Mouse (Mus musculus): ENCODE data around the gene Schip1.

Schip1 gene

DNA sequence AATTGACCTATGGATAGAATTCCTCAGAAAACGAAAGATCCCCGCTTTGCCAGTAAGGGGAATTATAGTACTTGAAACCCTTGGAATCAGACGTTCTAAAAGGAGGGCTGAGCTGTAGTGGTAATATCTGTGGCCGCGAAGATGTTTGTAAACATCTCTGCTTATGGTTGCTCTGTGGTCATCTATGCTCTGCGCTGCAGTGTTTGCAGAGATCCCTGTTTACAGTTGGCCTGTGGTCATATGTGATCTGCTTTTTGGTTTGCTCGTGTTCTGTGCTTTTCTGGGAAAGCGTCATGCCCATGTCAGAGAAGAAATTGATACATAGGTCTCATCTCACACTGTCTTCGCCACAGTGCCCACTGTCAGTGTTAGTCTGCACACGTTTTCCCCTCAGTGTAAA is 528.0 kb downstream of the Schip1 start:
- DNase-seq, result no peak

DNA sequence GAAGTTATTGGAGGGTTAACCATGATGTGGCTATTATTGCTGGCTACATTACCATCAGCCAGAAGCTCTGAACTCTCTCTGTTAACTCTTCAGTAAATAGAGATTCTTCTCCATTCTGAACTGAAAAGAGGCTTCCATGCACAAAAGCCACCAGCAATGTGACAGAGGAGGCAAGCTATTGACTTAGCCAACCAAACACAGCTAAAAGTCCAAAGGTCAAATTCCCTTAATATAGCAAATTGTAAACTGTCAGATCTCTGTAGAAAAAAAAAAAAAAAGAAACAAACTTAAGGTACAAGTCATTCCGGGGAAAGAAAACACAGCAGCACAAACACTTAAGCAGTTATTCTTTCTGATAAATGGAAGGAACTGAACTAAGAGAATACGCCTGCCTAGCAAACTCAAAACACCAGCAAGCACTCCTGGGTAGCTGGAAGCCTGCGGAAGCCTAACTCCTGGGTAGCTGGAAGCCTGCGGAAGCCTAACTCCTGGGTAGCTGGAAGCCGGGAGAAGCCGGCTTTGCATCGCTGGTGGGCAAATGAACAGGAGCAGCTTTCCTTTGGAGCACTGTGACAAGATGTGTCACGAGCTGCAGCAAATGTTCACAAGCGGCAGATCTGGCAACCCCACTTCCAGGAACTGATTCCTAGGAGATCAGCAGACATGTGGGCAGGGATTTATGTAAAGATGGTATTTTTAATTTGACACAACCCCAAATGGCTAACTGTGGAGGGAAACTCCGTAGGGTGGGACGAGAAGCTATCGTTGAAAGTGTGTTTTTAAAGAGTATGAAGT is 528.7 kb downstream of the Schip1 start:
- no peak for DNase-seq

GRCm38 (mm10) chr3:68595316-68595925 is 530.8 kb downstream of the Schip1 start:
- DNase-seq, result no peak

GRCm38 (mm10) chr3:68596938-68597337 is 532.3 kb downstream of the Schip1 start:
- no peak for DNase-seq

DNA sequence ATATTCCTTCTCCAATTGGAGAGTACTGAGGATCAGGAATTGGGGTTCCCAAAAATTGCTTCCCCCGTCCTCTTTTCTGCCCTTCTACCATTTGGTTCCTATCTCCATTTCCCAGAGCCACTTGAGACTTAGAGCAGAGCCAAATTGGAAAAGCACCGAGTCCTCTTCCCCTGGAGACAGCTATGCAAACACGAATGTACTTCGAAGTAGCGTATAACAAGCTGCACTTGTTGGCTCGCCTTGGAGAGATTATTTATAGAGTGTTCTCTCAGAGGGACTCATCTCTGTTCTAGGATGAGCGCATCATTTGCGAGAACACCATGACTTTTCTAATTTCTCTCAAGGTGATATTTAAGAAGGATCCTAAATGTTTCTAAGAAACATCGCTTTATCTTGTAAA is 538.3 kb downstream of the Schip1 start:
- no peak for DNase-seq

DNA sequence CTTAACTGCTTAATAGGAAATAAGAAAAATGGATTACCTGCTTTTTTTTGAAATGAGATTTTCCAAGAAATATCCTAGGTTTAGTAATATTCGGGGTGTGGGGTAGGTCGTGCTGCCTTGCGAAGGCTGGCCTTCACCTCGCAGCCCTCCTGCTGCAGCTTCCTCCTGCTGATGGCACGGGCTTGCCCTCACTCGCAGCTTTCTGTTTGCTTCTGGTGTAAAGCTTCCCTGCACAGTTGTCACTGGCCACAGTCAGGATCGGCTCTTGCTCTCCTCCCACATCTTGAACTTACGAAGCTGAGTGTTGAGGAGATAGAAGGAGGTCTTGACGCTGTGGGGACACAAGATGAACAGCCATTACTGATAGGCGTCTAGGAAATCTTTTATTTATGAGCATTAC is 539.9 kb downstream of the Schip1 start:
- DNase-seq, result no peak

DNA sequence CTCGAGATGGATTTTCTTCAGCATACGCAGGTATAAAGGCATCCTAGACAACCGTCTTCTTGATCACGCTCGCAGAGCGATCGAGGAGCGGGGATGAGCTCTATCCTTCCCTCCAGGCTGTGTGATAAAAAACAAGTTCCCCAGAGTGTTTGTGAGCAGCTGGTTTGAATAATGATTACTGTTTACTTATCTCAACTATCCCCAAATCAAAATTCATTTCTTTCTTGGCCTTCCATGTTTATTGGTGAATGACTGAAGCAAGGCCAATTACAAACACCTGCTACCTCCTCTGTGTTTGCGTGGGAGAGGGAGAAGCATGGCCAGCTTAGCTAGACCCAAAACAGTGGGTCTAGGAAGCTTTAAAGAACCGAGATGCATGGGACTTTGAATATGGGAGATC is 540.4 kb downstream of the Schip1 start:
- no peak for DNase-seq

DNA sequence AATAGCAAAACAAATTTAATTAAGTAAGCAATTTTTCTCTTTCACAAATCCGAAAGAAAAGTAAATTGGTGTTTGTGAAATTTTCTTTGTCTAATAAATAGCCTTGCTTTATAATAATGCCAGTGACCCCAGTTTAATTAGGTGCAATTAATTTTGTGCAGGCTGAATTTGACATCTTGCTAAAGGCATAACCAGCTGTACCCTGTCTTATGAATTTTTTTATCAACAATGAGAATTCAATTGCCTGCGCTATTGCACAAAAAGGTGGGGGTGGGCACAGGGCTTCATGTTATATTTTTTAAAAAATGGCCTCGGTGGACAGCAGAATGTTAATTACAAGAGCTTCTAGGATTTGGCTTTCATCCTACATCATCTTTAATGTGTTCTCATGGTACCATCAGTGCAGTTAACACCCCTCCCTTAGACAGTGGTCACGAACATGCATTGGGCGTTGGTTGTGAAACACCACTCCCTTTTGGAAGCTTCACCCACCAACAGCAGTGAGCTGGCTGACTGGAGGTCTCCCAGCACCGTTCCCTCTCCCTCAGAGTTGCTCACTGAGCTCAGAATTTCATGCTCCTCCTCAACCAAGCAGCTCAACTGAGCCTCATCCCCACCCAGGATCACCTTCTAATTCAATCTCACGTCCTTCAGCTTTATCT is 541.5 kb downstream of the Schip1 start:
- DNase-seq, result no peak

GRCm38 (mm10) chr3:68606730-68607129 is 542.1 kb downstream of the Schip1 start:
- no peak for DNase-seq

- DNase-seq, result no peak
Measured at GRCm38 (mm10) chr3:68607336-68607735, 542.7 kb downstream of the Schip1 start.

GRCm38 (mm10) chr3:68608848-68609497 is 544.4 kb downstream of the Schip1 start:
- no peak for DNase-seq

DNA sequence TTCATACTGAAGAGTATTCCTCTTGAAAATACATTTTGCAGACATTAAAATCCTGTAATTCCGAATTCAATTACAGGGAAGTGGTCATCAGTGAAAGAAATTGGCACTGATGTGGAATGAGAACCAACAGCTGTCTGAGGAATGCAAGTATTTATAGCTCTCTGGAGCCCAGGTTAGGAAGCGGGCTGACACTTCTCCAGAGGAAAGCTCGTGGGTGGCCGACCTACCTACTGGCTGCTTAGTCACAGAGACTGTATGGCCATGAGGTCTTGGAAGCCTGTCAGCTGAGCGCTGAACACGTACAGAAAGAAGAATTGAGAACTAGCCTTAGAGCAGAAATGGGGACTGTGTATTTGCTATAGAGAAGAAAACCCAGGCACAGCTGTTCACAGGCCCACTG is 545.4 kb downstream of the Schip1 start:
- DNase-seq, result no peak

DNA sequence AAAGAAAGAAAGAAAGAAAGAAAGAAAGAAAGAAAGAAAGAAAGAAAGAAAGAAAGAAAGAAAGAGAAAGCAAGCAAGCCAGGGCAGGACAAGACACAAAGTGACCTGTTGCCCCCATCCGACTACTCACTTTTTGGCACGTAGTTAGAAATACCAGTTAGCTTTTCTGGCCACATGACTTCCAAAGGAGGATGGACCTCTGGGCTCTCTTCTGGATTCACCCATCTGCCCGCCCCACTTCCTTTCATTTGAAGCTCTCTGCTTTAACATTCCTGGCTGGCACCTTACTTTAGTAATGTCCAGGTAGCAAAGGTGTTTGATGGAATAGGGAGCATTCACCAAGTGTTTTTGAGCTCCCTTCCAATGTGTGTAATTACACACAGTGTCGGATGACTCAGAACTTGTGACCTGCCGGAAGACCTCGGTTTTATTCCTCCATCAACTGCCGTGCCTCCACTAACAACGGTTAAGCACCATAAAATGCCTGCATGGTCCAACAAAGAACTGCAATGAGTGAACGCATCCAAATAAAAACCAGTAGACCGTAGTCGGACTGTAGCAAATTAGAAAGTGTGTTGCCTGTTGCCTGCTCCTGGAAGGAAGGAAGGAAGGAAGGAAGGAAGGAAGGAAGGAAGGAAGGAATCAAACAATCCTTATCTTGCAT is 546.1 kb downstream of the Schip1 start:
- no peak for DNase-seq

GRCm38 (mm10) chr3:68615042-68615810 is 550.6 kb downstream of the Schip1 start:
- DNase-seq, result no peak

DNA sequence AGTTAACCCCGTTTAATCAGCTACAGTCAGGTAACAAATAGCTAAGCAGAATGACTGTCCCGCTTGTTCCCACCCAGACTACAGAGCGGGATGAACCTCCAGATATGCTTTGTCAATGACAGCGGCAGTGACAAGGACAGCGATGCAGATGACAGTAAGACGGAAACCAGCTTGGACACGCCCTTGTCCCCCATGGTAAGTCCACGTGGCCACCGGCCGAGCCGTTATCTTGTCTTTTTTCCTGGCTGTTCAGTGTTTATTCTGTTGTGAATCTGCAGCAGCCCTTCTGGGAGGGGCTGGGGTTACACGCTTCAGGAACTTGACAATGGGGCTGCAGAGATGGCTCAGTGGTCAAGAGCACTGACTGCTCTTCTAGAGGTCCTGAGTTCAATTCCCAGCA is 551.8 kb downstream of the Schip1 start:
- DNase-seq, result no peak

GRCm38 (mm10) chr3:68617708-68618107 is 553.1 kb downstream of the Schip1 start:
- DNase-seq, result no peak

DNA sequence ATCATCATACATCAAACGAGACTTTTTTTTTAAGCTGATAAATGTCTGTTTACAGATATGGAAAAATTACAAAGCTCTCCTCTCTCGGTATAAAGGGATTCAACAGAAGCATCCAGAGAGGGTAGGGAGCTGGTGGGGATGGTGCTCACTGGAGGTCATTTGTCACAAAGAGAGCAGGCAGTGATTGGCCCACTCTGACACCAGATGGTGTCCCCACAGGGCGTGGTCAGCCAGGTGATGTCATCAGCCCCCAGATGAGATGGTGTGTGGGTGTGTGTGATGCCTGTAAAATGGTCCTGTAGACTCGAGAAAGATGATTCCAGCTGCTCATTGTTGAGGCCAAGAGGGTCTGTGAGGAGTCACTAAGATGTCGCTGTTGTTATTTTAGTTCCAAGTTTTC is 554.5 kb downstream of the Schip1 start:
- DNase-seq, result no peak

GRCm38 (mm10) chr3:68621971-68622370 is 557.4 kb downstream of the Schip1 start:
- DNase-seq, result no peak

DNA sequence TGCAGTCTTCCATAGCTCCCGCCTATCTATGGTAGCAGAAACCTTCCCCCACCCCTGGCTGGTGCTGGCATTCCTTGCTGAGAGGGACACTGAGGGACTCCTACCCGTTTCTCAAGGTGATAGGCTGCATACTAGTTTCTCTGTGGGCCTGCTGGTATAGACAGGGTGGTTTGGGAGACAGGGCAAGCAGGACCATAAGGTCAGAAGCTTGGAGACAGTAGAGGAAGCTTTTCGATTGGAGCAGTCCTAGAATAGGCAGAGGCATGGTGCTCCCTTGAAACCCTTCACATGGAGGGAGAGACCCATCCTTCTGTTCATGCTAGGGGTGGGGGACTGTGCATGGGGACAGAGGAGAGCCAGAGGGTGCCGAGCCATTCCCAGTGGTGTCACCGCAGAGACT is 558.4 kb downstream of the Schip1 start:
- no peak for DNase-seq

DNA sequence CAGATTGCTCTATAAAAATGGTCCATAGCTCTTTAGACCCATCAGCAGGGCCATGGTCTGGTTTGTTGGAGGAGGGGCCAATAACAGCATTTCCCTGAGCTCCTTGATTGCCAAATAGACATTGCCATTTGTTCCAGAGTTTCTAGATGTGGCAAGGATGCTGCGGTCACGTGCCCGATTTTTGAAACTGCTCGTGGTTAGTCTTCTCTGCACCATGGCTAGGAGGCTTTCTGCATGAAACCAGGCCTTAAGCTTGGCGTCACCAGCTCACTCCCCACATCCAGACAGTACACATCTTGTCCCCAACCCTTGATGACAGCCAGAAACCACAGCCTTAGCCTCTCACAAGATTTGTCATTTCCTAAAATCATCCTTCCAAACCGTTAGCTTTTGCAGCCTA is 559.9 kb downstream of the Schip1 start:
- DNase-seq, result no peak

DNA sequence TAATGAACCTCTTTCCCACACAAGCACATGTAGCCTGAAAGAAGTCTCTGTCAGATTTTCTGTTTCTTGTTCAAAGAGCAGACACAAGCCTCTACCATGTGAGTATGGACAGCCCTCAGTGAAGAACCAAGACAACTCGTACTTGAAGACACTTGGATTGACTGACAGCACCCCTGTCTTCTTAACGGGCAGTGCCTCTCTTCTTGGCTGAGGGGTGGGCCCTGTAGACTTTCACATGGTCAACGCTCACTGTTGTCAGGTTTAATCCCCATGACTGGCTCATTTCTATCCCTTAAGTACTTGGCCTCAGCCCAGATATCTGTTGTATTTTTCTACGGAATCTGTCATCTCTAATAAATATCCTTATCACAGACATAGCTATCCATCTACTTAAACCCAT is 565.7 kb downstream of the Schip1 start:
- DNase-seq, result no peak

- DNase-seq, result no peak
Measured at GRCm38 (mm10) chr3:68630821-68631220, 566.2 kb downstream of the Schip1 start.

Measured in kidney, postnatal 10 days (tissue).